Mouse (Mus musculus): ENCODE measurements around the gene Abhd14b. TPM values are rescaled to one million over a fixed set of nuclear protein-coding genes. Genes with fewer than 3 reads are reported as not detected.
A peak's percentile ranks its signal among the peaks of the same experiment; 100 is the strongest.

Gene Abhd14b
- total and polyA plus RNA-seq, 3 experiments, result 3.4 to 6.5 TPM; not detected in 1

DNA sequence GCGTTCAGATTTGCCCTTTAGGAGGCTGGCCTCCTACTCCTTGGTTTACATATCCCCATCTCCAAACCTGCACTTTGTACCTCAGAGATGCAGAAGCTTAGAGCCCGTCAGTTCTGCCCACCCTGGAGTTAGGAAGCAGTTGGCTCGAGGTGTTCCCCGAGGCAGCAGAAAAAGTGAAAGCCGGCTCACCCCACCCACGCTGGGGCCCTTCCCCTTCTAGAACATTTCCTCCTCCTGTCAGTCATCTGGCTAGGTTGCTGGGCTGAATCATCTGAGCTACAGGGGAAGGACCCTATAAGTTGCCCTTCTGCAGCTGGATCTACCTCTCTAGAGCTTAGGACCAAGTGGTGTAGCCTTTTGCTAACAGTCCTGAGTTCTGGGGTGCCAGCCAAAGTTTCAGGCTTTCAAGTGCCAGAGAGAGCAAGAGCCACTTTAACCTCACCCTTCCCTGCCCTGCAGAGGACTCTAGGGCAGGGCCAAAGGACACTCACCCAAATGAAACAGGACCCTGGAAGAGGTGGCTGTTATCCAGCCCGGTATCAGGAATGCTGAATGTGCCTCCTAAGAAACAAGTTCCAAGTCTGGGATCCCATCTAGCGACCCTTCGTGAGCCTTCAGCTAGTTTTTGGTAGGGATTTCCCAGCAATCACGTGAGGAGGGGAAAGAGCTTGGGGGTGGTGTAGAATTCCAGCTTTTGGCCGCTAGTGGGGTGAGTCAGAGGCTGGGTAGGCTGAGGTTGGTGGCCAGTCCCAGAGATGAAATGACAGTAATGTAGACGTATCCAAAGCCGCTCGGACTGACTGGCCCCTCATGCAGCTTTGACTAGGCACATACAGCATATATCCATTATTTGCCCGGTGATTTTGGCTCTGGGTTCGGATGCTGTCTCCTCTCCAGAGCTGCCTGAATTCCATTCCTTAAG is 29.0 kb downstream of the Abhd14b start:
- H3K79me2 ChIP-seq (ENCODE audit: control insufficient read depth, insufficient read depth, low read length, poor library complexity), result peaks cover 27% of the 10 kb centered on the region
- peak overlapping the region; percentile 58 for H3K9ac ChIP-seq (ENCODE audit: control insufficient read depth, low read depth, low read length, poor library complexity, severe bottlenecking)
- peak; percentile 86 for DNase-seq (ENCODE audit: low read depth, low spot score)
- peaks cover 0 to 11% of the 10 kb centered on the region in 2 experiments; a peak in 3 of 4 replicates for H3K4me1 ChIP-seq (ENCODE audit: control insufficient read depth in 1 of 2, insufficient read depth in 2 of 2, low read length in 2 of 2)
- peak overlapping the region; percentile 13; the same call in 1 of the 2 replicates for H3K27ac ChIP-seq (ENCODE audit: control insufficient read depth, low read depth, low read length)
- H3K27me3 ChIP-seq (ENCODE audit: control insufficient read depth in 1 of 2, insufficient read depth in 2 of 2, low read length in 2 of 2), result no peaks in the 10 kb centered on the region
- H3K36me3 ChIP-seq (ENCODE audit: control insufficient read depth in 1 of 2, insufficient read depth in 2 of 2, low read length in 2 of 2), result peaks cover 0 to 3% of the 10 kb centered on the region in 2 experiments; a peak in 3 of 4 replicates
- TF ChIP-seq RAD21 (IDR thresholded peaks at IDR 0.05; ENCODE audit: low read depth, low read length) (no peak), ZNF384 (IDR thresholded peaks at IDR 0.05; ENCODE audit: low read depth, low read length) (no peak), POLR2AphosphoS2 (IDR thresholded peaks at IDR 0.05; ENCODE audit: low read length) (no peak), CHD1 (IDR thresholded peaks at IDR 0.05; ENCODE audit: low read depth, low read length) (0 out of 2 replicates have a peak, but pooled peaks have one; percentile 69), BHLHE40 (IDR thresholded peaks at IDR 0.05; ENCODE audit: borderline replicate concordance, low read depth, low read length) (peak; percentile 37; the same call in 1 of the 2 replicates), NELFE (IDR thresholded peaks at IDR 0.05; ENCODE audit: low read depth, low read length) (peak; percentile 34; the same call in 1 of the 2 replicates), HCFC1 (IDR thresholded peaks at IDR 0.05; ENCODE audit: low read depth, low read length) (no peak), USF1 (IDR thresholded peaks at IDR 0.05; ENCODE audit: low read depth, low read length) (0 out of 2 replicates have a peak, but pooled peaks have one; percentile 12), SIN3A (IDR thresholded peaks at IDR 0.05; ENCODE audit: low read length) (peak; percentile 79), ELF1 (IDR thresholded peaks at IDR 0.05; ENCODE audit: low read depth, low read length) (no peak), MAZ (IDR thresholded peaks at IDR 0.05; ENCODE audit: low read depth, low read length) (0 out of 2 replicates have a peak, but pooled peaks have one; percentile 40), POLR2A (IDR thresholded peaks at IDR 0.05; ENCODE audit: control insufficient read depth in 1 of 2, insufficient read depth in 1 of 2, low read depth in 1 of 2, low read length in 2 of 2, poor library complexity in 1 of 2) (no peak; a peak in 1 of 4 replicates), TBP (IDR thresholded peaks at IDR 0.05; ENCODE audit: low read depth, low read length) (peak; percentile 18; the same call in 1 of the 2 replicates), MAX (IDR thresholded peaks at IDR 0.05; ENCODE audit: low read length) (no peak), MAFK (IDR thresholded peaks at IDR 0.05; ENCODE audit: borderline replicate concordance, low read depth, low read length) (no peak), NRF1 (IDR thresholded peaks at IDR 0.05; ENCODE audit: insufficient read depth, low read depth, low read length, poor library complexity, severe bottlenecking) (no peak), GABPA (IDR thresholded peaks at IDR 0.05; ENCODE audit: low read depth, low read length) (no peak), MXI1 (IDR thresholded peaks at IDR 0.05; ENCODE audit: low read depth, low read length) (peak; percentile 66)
- H3K4me3 ChIP-seq (ENCODE audit: control insufficient read depth in 1 of 2, insufficient read depth in 1 of 2, low read depth in 2 of 2, low read length in 2 of 2), result peak overlapping the region; percentile 64 to 97
- H3K9me3 ChIP-seq (replicated peaks; ENCODE audit: insufficient read depth, low read length), result no peaks in the 10 kb centered on the region

All from MEL (cell line).